Mouse (Mus musculus) splenic B cell, adult 2 months (primary cell): ENCODE data around the gene Tln2.
A peak's percentile ranks its signal among the peaks of the same experiment; 100 is the strongest.

ENCODE experiments used
- DNase-seq: peaks from one replicate; pipeline ENCODE4 v3.0.0-alpha.2; 2011; ENCODE audit warnings: low read depth, low spot score
- H3K27me3 ChIP-seq: 2 replicates; pipeline ENCODE4 v1.6.1; 2012; ENCODE audit warnings: mild to moderate bottlenecking, low read length, moderate library complexity, mixed read lengths; ENCODE audit not compliant: control insufficient read depth, poor library complexity, insufficient read depth, severe bottlenecking
- H3K36me3 ChIP-seq: 2 replicates; pipeline ENCODE4 v1.6.1; 2012; ENCODE audit warnings: mild to moderate bottlenecking, low read length, moderate library complexity, mixed read lengths; ENCODE audit not compliant: control insufficient read depth, poor library complexity, insufficient read depth, severe bottlenecking

Gene Tln2

DNA sequence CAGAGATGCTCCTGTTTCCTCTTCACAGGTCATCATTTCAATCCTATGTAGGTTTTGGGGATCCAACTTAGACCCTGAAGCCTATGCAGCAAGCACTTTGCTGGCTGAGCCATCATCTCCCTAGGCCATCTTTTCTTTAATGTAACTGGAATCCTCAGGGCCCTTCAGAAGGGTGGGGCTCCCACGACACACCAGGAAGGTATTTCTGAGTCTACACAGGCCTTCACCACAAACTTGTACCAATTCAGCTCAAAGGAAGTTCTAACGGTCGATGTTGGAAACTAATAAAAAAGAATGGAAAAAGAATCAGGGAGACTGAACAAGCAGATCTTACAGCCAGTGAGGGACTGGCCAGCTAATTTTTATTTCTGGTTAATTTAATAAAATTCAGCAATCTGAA is 163.1 kb downstream of the Tln2 start:
- no peaks in the 10 kb centered on the region for H3K36me3 ChIP-seq
- no peak for DNase-seq
- no peaks in the 10 kb centered on the region for H3K27me3 ChIP-seq

DNA sequence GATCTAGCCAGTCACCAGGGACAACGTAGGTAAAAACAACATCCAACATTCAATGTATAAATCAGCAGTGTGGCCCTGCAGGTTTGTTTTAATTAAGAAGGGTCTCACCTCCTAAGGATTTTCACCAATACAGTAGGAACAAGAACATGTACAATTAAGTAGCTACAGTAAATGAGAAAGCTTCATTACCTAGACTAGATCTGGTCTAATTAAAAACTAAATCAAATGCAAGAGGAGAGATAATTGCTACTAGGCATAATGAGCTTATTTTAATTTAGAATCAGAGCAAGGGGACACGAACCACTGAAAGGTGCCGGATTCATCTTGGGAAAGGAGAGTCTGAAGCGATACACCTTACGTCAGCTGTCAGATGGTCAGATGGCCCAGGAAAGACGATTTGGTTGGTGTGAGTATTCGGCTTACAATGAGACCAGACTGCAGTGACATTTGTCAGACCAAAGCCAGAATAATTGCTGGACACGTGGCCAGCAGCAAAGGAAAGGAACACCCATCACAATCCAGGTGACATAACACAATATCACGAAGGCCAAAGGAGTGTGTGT is 175.4 kb downstream of the Tln2 start:
- Histone ChIP-seq H3K36me3 (no peaks in the 10 kb centered on the region), H3K27me3 (no peaks in the 10 kb centered on the region)
- DNase-seq, result no peak

DNA sequence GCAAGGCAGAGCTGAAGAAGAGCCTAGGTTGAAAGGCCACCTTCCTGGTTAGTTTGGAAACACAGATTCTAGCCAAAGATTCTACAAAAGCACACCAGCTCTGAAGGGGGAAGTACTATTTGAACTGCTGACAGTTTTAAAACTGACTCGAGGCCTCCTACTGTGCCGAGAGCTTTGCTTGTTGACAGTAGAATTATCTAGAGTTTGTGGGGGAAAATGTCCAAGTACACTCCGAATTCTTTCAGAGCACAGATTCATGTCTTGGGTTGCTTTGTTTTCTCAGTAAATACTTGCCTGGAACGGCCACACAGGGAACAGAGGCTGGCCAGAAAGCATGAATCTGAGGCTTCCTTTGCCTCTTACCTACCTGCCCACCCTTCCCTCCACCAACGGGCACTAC is 179.4 kb downstream of the Tln2 start:
- no peak for DNase-seq
- Histone ChIP-seq H3K27me3 (no peaks in the 10 kb centered on the region), H3K36me3 (no peaks in the 10 kb centered on the region)

DNA sequence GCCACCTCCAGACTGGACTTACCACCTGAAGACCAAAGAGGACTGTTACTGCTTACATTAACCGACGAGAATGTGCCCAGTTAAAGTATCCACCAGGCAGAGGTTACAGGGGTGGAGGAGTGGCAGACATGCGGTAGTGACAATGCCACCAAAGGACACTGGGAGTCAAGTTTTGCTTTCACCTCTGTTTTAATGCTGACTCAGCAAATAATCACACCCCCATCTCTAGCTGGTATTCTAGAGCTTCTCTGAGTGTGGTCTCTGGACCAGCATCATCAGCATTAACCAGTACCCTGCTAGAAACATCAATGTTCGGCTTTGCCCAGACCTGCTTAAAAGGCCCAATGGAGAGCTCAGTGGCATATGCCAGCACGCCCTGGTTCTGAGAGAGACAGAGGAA is 180.7 kb downstream of the Tln2 start:
- Histone ChIP-seq H3K36me3 (no peaks in the 10 kb centered on the region), H3K27me3 (no peaks in the 10 kb centered on the region)
- DNase-seq, result no peak

DNA sequence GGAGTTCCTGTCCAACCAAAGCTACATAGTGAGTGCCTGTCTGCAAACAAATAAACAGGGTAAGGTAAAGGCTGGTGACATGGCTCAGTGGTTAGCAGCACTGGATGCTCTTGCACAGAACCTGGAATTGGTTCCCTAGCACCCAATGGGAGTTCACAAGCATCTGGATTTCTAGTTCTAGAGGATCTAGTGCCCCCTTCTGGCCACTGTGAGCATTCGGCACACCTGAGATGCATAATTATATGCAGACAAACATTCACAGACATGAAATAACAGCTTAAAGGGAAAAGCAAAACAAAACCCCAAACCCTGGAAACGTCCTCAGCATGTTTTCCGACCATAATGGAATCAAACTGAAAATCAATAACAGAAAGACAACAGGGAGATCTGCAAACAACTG is 191.4 kb downstream of the Tln2 start:
- Histone ChIP-seq H3K36me3 (no peaks in the 10 kb centered on the region), H3K27me3 (no peaks in the 10 kb centered on the region)
- DNase-seq, result no peak

DNA sequence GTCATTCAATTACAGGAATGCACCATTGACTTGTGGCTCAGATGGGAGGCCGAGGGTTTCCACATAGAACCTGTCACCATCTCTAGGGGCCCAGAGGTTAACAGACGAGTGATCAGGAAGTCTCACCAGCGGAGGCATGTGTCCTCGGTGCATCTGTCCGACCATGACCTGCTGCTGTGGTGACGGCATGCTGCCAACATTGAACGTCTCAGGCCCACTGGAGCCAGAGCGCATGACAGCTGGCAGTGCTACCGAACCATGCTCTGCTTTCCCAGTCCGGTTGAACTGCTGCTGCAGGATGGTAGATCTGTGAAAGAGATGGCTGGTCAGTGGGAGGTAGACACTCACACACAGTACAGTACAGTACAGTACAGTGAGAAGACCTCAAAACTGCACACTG is 197.0 kb downstream of the Tln2 start:
- Histone ChIP-seq H3K27me3 (no peaks in the 10 kb centered on the region), H3K36me3 (no peaks in the 10 kb centered on the region)
- no peak for DNase-seq

DNA sequence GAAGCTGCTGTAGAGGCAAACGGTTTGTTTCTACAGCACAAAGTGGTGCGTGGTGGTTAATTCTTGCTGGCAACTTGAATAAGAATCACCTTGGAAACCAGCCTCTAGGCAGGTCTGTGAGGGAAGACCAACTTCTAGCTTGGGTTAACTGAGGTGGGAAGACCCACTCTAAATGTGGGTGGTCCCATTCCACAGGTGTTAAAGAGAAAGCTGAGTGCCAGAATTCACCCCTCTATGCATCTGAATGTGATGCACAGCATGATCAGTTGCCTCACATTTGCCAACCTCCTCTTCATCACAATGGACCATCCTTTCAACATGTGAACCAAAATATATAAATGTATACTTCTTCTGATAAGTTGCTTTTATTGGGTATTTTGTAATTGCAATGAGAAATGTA is 197.4 kb downstream of the Tln2 start:
- DNase-seq, result no peak
- no peaks in the 10 kb centered on the region for H3K27me3 ChIP-seq
- no peaks in the 10 kb centered on the region for H3K36me3 ChIP-seq

DNA sequence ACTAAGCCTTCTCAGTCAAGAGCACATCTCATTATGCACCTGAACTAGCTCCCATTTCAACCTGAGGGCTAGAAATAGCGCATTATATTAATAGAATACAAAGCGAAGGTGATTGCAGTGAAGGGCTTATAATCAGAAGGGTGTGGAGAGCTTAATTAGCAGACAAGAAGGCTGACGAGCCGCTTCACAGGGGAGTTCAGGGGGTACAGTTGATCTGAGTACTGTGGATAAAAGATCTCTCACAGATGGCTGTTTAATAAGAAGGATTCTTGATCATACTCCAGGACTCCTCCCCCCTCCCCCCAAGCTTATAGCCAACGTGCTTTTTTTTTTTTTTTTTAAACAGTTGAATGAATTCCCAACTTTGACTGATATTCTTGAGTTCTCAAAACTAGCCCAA is 198.0 kb downstream of the Tln2 start:
- no peaks in the 10 kb centered on the region for H3K36me3 ChIP-seq
- DNase-seq, result no peak
- no peaks in the 10 kb centered on the region for H3K27me3 ChIP-seq

DNA sequence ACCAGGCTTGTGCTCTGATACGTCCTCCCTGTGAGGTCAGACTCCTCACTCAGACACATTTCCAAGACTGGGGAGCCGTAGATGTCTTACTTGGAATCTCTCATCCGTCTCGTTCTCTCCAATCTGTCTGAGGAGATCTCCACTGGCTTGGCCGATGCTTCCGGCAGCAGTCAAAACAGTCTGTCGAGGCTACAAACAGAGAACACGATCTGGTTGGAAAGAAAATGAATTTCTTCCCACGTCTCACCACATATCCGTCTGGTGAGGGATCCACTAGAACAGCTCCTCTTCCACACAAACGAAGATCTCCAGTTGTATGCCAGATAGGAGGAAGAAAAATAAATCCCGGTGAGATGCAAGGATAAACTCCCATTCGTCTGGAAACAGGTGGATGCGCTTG is 205.1 kb downstream of the Tln2 start:
- Histone ChIP-seq H3K27me3 (no peaks in the 10 kb centered on the region), H3K36me3 (no peaks in the 10 kb centered on the region)
- no peak for DNase-seq

DNA sequence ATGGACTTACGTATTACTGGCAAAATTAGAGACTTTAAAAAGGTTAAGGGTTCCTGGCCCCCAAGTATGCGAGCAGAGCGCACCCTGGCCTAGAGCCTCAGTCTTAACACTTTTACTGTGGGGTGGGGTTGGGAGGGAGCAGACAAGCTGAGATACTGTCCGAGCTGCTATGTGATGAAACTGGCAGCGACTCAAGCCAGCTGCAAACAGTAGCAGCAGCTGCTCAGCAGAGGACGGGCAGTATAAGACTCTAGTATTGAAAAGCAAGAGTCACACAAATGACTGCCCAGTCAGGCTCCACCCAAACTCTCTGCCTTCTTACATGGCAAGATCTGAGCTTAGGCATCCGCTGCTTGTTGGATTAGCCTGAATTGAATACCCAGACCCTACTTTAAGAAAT is 206.1 kb downstream of the Tln2 start:
- no peaks in the 10 kb centered on the region for H3K27me3 ChIP-seq
- no peak for DNase-seq
- no peaks in the 10 kb centered on the region for H3K36me3 ChIP-seq

DNA sequence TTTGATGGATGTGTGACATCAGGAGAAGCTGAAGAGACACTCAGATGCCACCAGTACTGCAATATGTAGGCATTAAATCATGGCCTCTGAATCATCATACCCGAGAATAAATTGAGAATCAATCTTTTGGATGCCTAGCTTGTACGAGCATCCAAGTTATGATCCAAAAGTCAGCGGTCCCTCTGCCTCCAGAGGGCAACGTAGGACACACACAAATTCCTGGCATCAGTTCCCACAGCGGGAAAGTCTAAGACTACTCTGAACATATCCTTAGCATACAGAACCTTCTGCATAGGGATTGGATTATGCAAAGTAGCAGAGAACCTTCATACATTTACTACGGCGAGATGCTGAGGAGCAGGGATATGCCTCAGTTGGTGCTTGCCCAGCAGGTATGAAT is 210.5 kb downstream of the Tln2 start:
- no peaks in the 10 kb centered on the region for H3K36me3 ChIP-seq
- H3K27me3 ChIP-seq, result no peaks in the 10 kb centered on the region
- DNase-seq, result no peak

DNA sequence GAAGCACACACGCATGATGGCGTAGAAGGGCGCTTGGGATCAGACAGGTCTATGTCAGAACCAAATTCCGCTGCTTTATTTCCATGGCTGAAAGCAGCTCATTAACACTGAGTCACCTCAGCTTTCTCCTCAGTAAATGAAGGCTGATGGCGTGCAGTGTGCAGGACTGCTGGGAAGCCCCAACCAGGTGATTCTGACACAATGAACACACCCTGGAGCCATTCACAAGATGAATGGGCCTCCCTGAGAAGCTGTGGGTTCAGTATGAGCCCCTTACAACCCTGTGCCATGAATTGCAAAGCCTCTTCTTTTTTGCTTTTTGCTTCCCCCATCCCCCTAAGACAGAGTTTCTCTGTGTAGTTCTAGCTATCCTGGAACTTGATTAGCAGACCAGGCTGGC is 212.3 kb downstream of the Tln2 start:
- Histone ChIP-seq H3K36me3 (no peaks in the 10 kb centered on the region), H3K27me3 (no peaks in the 10 kb centered on the region)
- no peak for DNase-seq

DNA sequence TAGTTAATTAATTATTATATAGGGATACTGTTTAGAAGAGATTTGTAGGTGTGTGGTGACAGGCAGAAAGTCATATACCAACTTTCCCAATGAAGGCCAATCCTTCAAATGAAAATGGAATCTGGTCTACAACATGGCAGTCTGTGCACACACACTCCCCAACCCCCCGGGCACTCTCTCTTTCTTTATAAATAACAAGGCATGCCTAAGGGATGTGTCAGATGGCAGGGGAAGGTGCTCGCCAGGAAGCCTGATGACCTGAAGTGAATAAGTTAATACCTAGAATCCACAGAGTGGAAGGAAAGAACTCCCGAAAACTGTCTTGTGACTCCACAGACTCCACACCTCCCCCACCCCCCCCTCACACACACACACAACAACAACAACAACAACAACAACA is 228.2 kb downstream of the Tln2 start:
- Histone ChIP-seq H3K27me3 (no peaks in the 10 kb centered on the region), H3K36me3 (no peaks in the 10 kb centered on the region)
- no peak for DNase-seq

DNA sequence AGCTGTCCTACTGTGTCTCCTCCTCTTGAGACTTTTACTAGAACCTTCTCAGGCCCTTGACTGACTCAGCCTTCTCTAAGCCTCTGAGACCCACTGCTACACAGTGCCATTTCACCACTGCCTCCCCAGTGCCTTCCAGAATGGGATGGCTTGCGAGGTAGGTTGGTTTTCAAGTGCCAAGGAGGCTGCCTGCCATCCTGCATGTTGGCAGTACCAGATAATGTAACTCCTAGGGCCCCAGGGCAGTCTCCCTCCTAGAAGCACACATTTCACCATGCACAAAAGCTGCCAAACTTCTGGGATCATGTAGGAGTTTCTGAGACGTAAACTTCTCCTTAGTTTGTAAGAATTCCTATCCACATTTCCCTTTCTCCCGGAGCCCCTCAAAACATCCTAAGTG is 231.1 kb downstream of the Tln2 start:
- H3K27me3 ChIP-seq, result no peaks in the 10 kb centered on the region
- H3K36me3 ChIP-seq, result no peaks in the 10 kb centered on the region
- DNase-seq, result no peak

DNA sequence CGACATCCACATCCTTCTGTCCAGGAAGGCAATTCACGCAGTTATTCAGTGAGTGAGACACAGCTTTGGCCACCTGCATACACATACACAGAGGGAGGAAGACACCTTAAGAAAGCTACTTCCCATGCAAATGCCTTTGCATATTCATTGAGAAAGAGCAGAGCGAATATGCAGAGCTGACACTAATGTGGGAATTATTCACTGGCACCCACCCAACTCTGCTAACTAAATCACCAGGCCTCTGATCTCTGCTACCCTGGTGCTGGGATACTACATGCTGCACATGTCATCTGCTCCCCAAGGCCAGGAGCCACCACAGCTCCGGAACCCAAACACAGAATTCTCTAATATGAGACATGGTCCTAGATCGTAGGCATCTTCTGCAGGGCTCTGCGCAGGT is 237.6 kb downstream of the Tln2 start:
- no peaks in the 10 kb centered on the region for H3K27me3 ChIP-seq
- no peak for DNase-seq
- no peaks in the 10 kb centered on the region for H3K36me3 ChIP-seq

DNA sequence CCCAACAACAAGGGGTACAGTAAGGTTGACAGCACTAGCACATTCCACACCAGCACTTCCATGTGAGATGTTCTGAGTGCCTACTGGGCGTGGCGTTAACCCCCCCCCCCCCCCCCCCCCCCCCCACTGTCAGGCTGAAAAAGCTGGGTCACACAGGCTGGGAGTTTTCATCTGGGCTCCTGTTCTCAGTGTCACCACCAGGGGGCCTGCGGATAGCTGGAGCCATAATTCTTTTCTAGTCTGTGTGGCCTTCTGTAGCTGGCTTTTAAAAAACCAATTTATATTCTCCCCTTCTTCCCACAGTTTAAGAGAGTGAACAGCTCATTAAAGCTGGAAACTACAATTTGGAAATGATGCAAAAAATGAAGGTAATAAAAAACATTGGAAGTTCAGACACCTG is 244.1 kb downstream of the Tln2 start:
- no peaks in the 10 kb centered on the region for H3K36me3 ChIP-seq
- peak; percentile 5 for DNase-seq

More for the DNA sequence above, 244.1 kb downstream of the Tln2 start:
- H3K27me3 ChIP-seq, result no peaks in the 10 kb centered on the region
